Mouse (Mus musculus) lung, postnatal 14 days (tissue): ENCODE measurements around the gene Borcs6.
"Not testable (repeated sequence)": the region's sequence is repeated elsewhere in the genome, so short reads cannot be mapped to it uniquely, and the experiment has no call there.

ENCODE experiments used
- DNase-seq: peaks from one replicate; pipeline ENCODE4 v3.0.0; 2021

Gene Borcs6

GRCm38 (mm10) chr11:69059357-69059974 lies at the start of gene Borcs6:
Gene Borcs6, plus strand, starts transcription at chr11:69059717.
- peak; percentile 93 for DNase-seq

- DNase-seq = no peak
Measured at GRCm38 (mm10) chr11:69010400-69011323, 48.9 kb upstream of the Borcs6 start.

- DNase-seq = not testable (repeated sequence)
Measured at GRCm38 (mm10) chr11:69011445-69011844, 48.1 kb upstream of the Borcs6 start.

GRCm38 (mm10) chr11:69012071-69012601 lies 47.4 kb upstream of the Borcs6 start:
- peak; percentile 89 for DNase-seq

GRCm38 (mm10) chr11:69015644-69016441 lies 43.7 kb upstream of the Borcs6 start, which contains the start of gene Ctc1:
Gene Ctc1, plus strand, starts transcription at chr11:69015911.
- DNase-seq = peak; percentile 90

GRCm38 (mm10) chr11:69016755-69017154 lies 42.8 kb upstream of the Borcs6 start:
- DNase-seq = no peak

- DNase-seq = no peak
Measured at GRCm38 (mm10) chr11:69020691-69021090, 38.8 kb upstream of the Borcs6 start.

DNA sequence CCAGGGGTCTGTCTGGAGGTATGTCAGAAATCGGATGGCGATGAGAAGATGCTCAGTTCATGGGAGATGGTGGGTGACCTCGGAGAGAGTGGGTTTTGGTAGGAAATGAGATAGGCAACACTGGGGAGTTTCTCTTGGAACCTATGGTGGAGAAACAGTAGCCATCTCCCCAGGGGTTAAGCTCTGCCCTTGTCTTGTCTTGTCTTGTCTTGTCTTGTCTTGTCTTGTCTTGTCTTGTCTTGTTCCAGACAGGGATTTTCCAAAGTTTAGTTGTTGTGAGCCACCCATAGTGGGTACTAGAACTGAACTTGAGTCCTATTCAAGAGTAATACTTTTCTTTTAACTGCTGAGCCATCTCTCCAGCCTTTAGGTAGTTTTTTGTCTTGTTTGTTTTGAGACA lies 33.0 kb upstream of the Borcs6 start:
- no peak for DNase-seq

- no peak for DNase-seq
Measured at GRCm38 (mm10) chr11:69028805-69029204, 30.7 kb upstream of the Borcs6 start.

DNA sequence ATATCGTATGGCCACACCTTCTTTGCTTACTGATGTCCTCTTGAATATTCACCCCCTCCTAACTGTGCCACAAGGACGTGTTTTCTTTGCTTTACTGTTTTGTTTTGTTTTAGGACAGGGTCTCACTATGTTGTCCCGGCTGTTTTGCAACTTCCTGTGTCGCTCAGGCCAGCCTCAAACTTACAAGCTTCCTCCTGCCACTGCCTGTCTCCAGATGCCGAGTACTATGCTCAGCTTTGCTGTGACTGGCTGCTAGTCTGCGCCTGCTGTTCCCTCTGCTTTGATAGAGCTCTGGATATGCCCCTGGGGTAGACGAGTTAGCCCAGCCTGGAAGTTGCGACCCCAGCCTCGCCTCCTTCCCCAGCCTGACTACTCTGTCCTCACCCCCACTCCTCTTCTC lies 26.0 kb upstream of the Borcs6 start:
- no peak for DNase-seq

DNA sequence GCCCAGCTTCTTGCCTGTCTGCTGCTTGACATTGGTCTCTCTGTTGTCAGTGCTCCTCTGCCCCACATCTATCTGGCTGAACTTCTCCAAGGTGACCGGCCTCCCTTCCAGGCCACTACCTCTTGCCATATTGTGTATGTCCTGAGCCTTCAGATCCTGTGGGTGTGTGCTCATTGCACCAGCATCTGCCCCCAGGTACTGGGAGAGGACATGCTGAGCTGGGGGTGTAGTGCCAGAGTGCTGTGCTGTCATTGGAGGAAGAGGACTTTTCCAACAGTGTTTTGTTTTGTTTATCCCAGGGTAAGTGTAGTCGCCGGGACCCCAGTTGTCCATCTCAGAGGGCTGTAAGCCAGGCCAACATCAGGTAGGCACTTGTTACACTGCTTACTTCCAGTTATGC lies 24.9 kb upstream of the Borcs6 start:
- no peak for DNase-seq

- no peak for DNase-seq
Measured at GRCm38 (mm10) chr11:69035411-69035810, 24.1 kb upstream of the Borcs6 start.

- peak; percentile 91 for DNase-seq
Measured at GRCm38 (mm10) chr11:69035849-69036248, 23.7 kb upstream of the Borcs6 start.

DNA sequence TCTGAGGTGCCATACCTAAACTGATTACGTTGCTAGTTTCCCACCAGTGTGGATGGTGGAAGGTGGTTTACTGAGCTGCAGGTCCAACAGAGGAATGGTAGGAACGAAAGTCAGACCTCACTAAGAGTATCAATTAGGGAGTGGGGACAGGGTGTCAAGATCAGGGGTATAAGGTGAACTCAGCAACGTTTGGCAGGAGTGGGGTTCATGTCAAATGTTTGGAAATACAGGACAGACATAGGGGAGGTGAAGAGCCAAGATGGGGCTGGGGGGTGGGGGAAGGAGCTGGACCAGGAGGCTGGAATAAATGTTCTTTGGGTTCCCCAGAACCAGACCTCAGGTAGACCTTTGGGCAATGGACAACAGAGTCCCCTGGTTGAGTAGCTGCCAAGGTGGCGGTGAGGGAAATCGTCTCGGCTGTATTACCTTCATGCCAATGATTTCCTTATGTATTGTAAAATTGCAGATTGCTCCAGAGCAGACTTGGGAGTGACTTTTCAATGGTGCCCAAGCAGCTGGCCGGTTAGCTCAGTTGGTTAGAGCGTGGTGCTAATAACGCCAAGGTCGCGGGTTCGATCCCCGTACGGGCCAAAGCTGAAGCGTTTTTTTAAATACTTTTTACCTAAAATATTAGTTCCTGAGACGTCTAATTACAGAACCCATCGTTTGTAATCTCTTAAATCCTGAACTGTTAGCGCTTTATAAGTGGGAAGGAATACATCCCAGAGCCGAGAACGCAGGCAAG lies 22.9 kb upstream of the Borcs6 start:
- DNase-seq = peak; percentile 93

- peak; percentile 89 for DNase-seq
Measured at GRCm38 (mm10) chr11:69037231-69038061, 22.1 kb upstream of the Borcs6 start.

- no peak for DNase-seq
Measured at GRCm38 (mm10) chr11:69038173-69038572, 21.3 kb upstream of the Borcs6 start.

DNA sequence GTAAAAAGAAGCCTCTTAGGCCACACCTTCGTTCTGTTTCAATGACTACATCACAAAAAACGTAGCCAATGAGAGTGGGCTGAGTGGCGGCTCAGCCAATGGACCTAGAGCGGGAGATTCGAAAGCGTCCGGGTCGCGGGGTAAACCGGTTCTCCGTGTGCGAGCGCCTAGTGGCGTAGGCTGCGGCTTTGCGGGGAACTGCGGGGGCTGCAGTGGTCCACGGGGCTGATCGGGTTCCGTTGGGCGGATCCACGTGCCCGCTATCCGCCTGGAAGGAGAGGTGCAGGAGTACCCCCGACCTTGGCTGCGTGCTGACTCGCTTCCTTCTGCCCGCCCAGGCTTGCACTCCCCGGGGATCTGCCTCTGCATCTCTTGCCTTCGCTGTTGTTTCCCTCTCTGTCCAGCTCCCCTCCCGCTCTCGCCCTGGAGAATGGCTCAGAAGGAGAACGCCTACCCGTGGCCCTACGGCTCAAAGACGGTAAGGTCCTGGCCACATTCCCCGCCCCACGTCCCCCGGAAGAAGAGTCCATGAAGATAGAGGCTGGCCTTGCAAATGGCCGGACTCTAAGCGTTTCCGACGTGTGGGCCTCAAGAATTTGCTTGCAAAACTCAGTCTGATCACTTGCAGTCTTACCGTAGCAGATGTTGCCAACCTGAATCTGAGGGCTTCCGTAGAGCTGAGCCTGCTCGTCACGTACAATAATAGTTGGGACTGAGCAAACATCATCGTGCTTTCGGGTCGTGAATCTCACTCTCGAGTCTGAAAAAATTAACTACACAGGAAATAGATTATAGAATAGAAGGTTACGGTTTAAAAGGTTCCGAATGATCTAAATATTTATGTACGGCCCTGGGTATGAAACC lies 13.8 kb upstream of the Borcs6 start, which contains the start of gene Aurkb:
Gene Aurkb, plus strand, starts transcription at position 117 of the 864 bp plus-strand sequence.
- peak; percentile 89 for DNase-seq

DNA sequence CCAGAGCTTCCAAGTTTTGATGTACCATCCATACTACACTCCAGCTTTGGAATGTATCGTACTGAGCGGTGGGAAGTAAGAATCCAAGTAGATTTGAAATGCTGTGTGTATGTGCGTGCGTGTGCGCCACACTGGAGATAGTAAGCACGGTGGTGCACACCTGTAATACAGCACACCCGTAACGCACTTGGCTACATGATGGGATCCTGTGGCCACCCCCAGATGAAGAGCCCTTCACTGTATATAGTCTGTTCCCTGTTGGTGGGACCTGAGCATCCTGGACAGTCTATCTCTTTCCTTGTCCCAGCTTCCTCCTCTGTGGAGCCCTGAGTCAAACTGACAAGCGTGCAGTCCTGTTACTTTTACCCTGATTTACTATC lies 13.1 kb upstream of the Borcs6 start:
- DNase-seq = no peak

DNA sequence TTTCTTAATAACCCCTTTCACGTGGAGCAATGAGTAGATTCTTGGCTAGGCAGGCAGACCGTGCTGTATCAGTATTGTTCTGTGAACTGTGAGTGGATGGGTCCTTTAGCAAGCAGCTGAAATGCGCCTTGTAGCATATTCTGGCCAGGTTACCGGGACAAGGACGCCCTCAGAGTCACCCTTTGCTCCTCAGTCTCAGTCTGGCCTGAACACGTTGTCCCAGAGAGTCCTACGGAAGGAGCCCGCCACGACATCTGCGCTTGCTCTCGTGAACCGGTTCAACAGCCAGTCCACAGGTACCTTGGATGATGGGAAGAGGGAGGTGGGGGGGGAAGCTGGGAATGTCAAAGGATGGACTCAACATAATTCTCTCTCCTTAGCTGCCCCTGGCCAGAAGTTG lies 11.9 kb upstream of the Borcs6 start:
- DNase-seq = no peak

DNA sequence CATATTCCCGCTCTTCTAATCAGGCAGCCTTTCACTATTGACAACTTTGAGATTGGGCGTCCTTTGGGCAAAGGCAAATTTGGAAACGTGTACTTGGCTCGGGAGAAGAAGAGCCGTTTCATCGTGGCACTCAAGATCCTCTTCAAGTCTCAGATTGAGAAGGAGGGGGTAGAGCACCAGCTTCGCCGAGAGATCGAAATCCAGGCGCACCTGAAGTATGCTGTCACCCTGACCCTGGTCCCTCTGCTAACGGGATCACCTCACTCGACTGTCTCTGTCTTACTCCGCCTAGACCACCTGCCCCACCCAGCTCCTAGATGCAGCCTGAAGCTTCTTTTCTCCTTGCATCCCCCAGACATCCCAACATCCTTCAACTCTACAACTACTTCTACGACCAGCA lies 11.4 kb upstream of the Borcs6 start:
- DNase-seq = no peak
